Mouse (Mus musculus): ENCODE results near the gene Mrc2. TPM values are rescaled to one million over a fixed set of nuclear protein-coding genes. Genes with fewer than 3 reads are reported as not detected.

Mrc2 gene
- total RNA-seq, 1 experiment = 16.5 TPM

GRCm38 (mm10) chr11:105349780-105350324, 57.4 kb downstream of the Mrc2 start:
- H3K4me3 ChIP-seq (ENCODE audit: insufficient read depth in 1 of 2, low read depth in 1 of 2, low read length in 2 of 2, poor library complexity in 1 of 2, severe bottlenecking in 1 of 2) = no peak overlapping the region
- TF ChIP-seq ZC3H11A (IDR thresholded peaks at IDR 0.05; ENCODE audit: borderline replicate concordance, low read depth, low read length) (no peak), MAFK (IDR thresholded peaks at IDR 0.05; ENCODE audit: insufficient read depth, low read depth, low read length) (no peak), CHD2 (IDR thresholded peaks at IDR 0.05; ENCODE audit: low read depth, low read length) (no peak), ZNF384 (IDR thresholded peaks at IDR 0.05; ENCODE audit: low read depth, low read length) (no peak), HCFC1 (IDR thresholded peaks at IDR 0.05; ENCODE audit: borderline replicate concordance, insufficient read depth, low read length) (no peak)
- no peak for DNase-seq (ENCODE audit: low read depth, low spot score)
- no peak overlapping the region for H3K27ac ChIP-seq (ENCODE audit: insufficient read depth, low read depth, low read length, poor library complexity, severe bottlenecking)
- H3K36me3 ChIP-seq (ENCODE audit: control insufficient read depth, insufficient read depth, low read length, poor library complexity, severe bottlenecking) = no peaks in the 10 kb centered on the region
- H3K4me1 ChIP-seq (ENCODE audit: control insufficient read depth in 2 of 2, insufficient read depth in 2 of 2, low read length in 2 of 2, poor library complexity in 1 of 2) = no peaks in the 10 kb centered on the region
- in situ Hi-C loops (cut with MboI; ENCODE audit: low sequenced_read_pairs in 2 of 2, unreplicated experiment in 2 of 2) = loop anchor here (5.0 to 25.0 kb wide), 3 partner anchors 237 to 562 kb away; partner anchors contain the start of gene Tanc2 (in 1 of the 2)
- H3K9me3 ChIP-seq (ENCODE audit: control insufficient read depth, insufficient read depth, low read depth, low read length) = no peaks in the 10 kb centered on the region
- no peak overlapping the region for H3K9ac ChIP-seq (ENCODE audit: insufficient read depth, low read depth, low read length, poor library complexity, severe bottlenecking)

GRCm38 (mm10) chr11:105350643-105351042, 58.2 kb downstream of the Mrc2 start:
- H3K36me3 ChIP-seq (ENCODE audit: control insufficient read depth, insufficient read depth, low read length, poor library complexity, severe bottlenecking) = no peaks in the 10 kb centered on the region
- no peak overlapping the region for H3K4me3 ChIP-seq (ENCODE audit: insufficient read depth in 1 of 2, low read depth in 1 of 2, low read length in 2 of 2, poor library complexity in 1 of 2, severe bottlenecking in 1 of 2)
- H3K27ac ChIP-seq (ENCODE audit: insufficient read depth, low read depth, low read length, poor library complexity, severe bottlenecking) = no peak overlapping the region
- no peak overlapping the region for H3K9ac ChIP-seq (ENCODE audit: insufficient read depth, low read depth, low read length, poor library complexity, severe bottlenecking)
- TF ChIP-seq ZNF384 (IDR thresholded peaks at IDR 0.05; ENCODE audit: low read depth, low read length) (no peak), CHD2 (IDR thresholded peaks at IDR 0.05; ENCODE audit: low read depth, low read length) (no peak), MAFK (IDR thresholded peaks at IDR 0.05; ENCODE audit: insufficient read depth, low read depth, low read length) (no peak), HCFC1 (IDR thresholded peaks at IDR 0.05; ENCODE audit: borderline replicate concordance, insufficient read depth, low read length) (no peak)
- no peak for DNase-seq (ENCODE audit: low read depth, low spot score)
- H3K4me1 ChIP-seq (ENCODE audit: control insufficient read depth in 2 of 2, insufficient read depth in 2 of 2, low read length in 2 of 2, poor library complexity in 1 of 2) = no peaks in the 10 kb centered on the region
- in situ Hi-C loops (cut with MboI; ENCODE audit: low sequenced_read_pairs in 2 of 2, unreplicated experiment in 2 of 2) = loop anchor here in 1 of 2 experiments (25.0 kb wide), 2 partner anchors 237 to 562 kb away; partner anchors contain the start of gene Tanc2
- no peaks in the 10 kb centered on the region for H3K9me3 ChIP-seq (ENCODE audit: control insufficient read depth, insufficient read depth, low read depth, low read length)

- Histone ChIP-seq H3K4me3 (ENCODE audit: insufficient read depth in 1 of 2, low read depth in 1 of 2, low read length in 2 of 2, poor library complexity in 1 of 2, severe bottlenecking in 1 of 2) (no peak overlapping the region), H3K4me1 (ENCODE audit: control insufficient read depth in 2 of 2, insufficient read depth in 2 of 2, low read length in 2 of 2, poor library complexity in 1 of 2) (no peaks in the 10 kb centered on the region), H3K36me3 (ENCODE audit: control insufficient read depth, insufficient read depth, low read length, poor library complexity, severe bottlenecking) (no peaks in the 10 kb centered on the region), H3K9ac (ENCODE audit: insufficient read depth, low read depth, low read length, poor library complexity, severe bottlenecking) (no peak overlapping the region), H3K9me3 (ENCODE audit: control insufficient read depth, insufficient read depth, low read depth, low read length) (no peaks in the 10 kb centered on the region), H3K27ac (ENCODE audit: insufficient read depth, low read depth, low read length, poor library complexity, severe bottlenecking) (no peak overlapping the region)
- in situ Hi-C loops (cut with MboI; ENCODE audit: low sequenced_read_pairs in 2 of 2, unreplicated experiment in 2 of 2) = loop anchor here in 1 of 2 experiments (25.0 kb wide), 2 partner anchors 235 to 560 kb away; partner anchors contain the start of gene Tanc2
- DNase-seq (ENCODE audit: low read depth, low spot score) = no peak
- TF ChIP-seq ZC3H11A (IDR thresholded peaks at IDR 0.05; ENCODE audit: borderline replicate concordance, low read depth, low read length) = no peak
- TF ChIP-seq MAFK (IDR thresholded peaks at IDR 0.05; ENCODE audit: insufficient read depth, low read depth, low read length) = no peak
- no peak for TF ChIP-seq HCFC1 (IDR thresholded peaks at IDR 0.05; ENCODE audit: borderline replicate concordance, insufficient read depth, low read length)
- no peak for TF ChIP-seq CHD2 (IDR thresholded peaks at IDR 0.05; ENCODE audit: low read depth, low read length)
- no peak for TF ChIP-seq ZNF384 (IDR thresholded peaks at IDR 0.05; ENCODE audit: low read depth, low read length)
Observed at GRCm38 (mm10) chr11:105352152-105352551, 59.7 kb downstream of the Mrc2 start.

- Histone ChIP-seq H3K4me1 (ENCODE audit: control insufficient read depth in 2 of 2, insufficient read depth in 2 of 2, low read length in 2 of 2, poor library complexity in 1 of 2) (no peaks in the 10 kb centered on the region), H3K36me3 (ENCODE audit: control insufficient read depth, insufficient read depth, low read length, poor library complexity, severe bottlenecking) (no peaks in the 10 kb centered on the region), H3K9me3 (ENCODE audit: control insufficient read depth, insufficient read depth, low read depth, low read length) (no peaks in the 10 kb centered on the region), H3K9ac (ENCODE audit: insufficient read depth, low read depth, low read length, poor library complexity, severe bottlenecking) (no peak overlapping the region), H3K4me3 (ENCODE audit: insufficient read depth in 1 of 2, low read depth in 1 of 2, low read length in 2 of 2, poor library complexity in 1 of 2, severe bottlenecking in 1 of 2) (no peak overlapping the region), H3K27ac (ENCODE audit: insufficient read depth, low read depth, low read length, poor library complexity, severe bottlenecking) (no peak overlapping the region)
- in situ Hi-C loops (cut with MboI; ENCODE audit: low sequenced_read_pairs in 2 of 2, unreplicated experiment in 2 of 2) = loop anchor here in 1 of 2 experiments (25.0 kb wide), 2 partner anchors 234 to 559 kb away; partner anchors contain the start of gene Tanc2
- TF ChIP-seq ZNF384 (IDR thresholded peaks at IDR 0.05; ENCODE audit: low read depth, low read length) (no peak), CHD2 (IDR thresholded peaks at IDR 0.05; ENCODE audit: low read depth, low read length) (no peak), ZC3H11A (IDR thresholded peaks at IDR 0.05; ENCODE audit: borderline replicate concordance, low read depth, low read length) (no peak), MAFK (IDR thresholded peaks at IDR 0.05; ENCODE audit: insufficient read depth, low read depth, low read length) (no peak), HCFC1 (IDR thresholded peaks at IDR 0.05; ENCODE audit: borderline replicate concordance, insufficient read depth, low read length) (no peak)
- DNase-seq (ENCODE audit: low read depth, low spot score) = no peak
Observed at GRCm38 (mm10) chr11:105352954-105353890, 60.8 kb downstream of the Mrc2 start.

Measured in ES-E14 (cell line).